Mouse (Mus musculus): ENCODE measurements around the gene Lat2.

The Lat2 gene

GRCm38 (mm10) chr5:134613727-134614126, 1.1 kb downstream of the Lat2 start:
- peak; percentile 59 to 73 for DNase-seq (ENCODE audit: low spot score in 2 of 2)

GRCm38 (mm10) chr5:134611810-134612521, 2.9 kb downstream of the Lat2 start:
- no peak for DNase-seq (ENCODE audit: low spot score in 2 of 2)

- DNase-seq (ENCODE audit: low spot score in 2 of 2): no peak
These were observed 4.7 kb downstream of the Lat2 start for GRCm38 (mm10) chr5:134609916-134610643.

- DNase-seq (ENCODE audit: low spot score in 2 of 2): peak in 1 of 2 experiments; percentile 44
These were observed 7.7 kb downstream of the Lat2 start for GRCm38 (mm10) chr5:134607121-134607520.

GRCm38 (mm10) chr5:134606314-134606713, 8.5 kb downstream of the Lat2 start:
- no peak for DNase-seq (ENCODE audit: low spot score in 2 of 2)

- no peak for DNase-seq (ENCODE audit: low spot score in 2 of 2)
These were observed 10.4 kb downstream of the Lat2 start for GRCm38 (mm10) chr5:134604376-134604775.

- no peak for DNase-seq (ENCODE audit: low spot score in 2 of 2)
These were observed 17.1 kb downstream of the Lat2 start for GRCm38 (mm10) chr5:134597711-134598110.

GRCm38 (mm10) chr5:134593093-134593492, 21.7 kb downstream of the Lat2 start:
- DNase-seq (ENCODE audit: low spot score in 2 of 2): peak in 1 of 2 experiments; percentile 58

GRCm38 (mm10) chr5:134592026-134592581, 22.7 kb downstream of the Lat2 start:
- no peak for DNase-seq (ENCODE audit: low spot score in 2 of 2)

GRCm38 (mm10) chr5:134589900-134590299, 24.9 kb downstream of the Lat2 start:
- DNase-seq (ENCODE audit: low spot score in 2 of 2): no peak

- DNase-seq (ENCODE audit: low spot score in 2 of 2): no peak
These were observed 30.0 kb downstream of the Lat2 start for GRCm38 (mm10) chr5:134584798-134585197.

- DNase-seq (ENCODE audit: low spot score in 2 of 2): no peak
These were observed 31.0 kb downstream of the Lat2 start for GRCm38 (mm10) chr5:134583884-134584213.

GRCm38 (mm10) chr5:134583006-134583883, 31.6 kb downstream of the Lat2 start:
- DNase-seq (ENCODE audit: low spot score in 2 of 2): no peak

GRCm38 (mm10) chr5:134582221-134582907, 32.5 kb downstream of the Lat2 start:
- peak; percentile 97 to 99 for DNase-seq (ENCODE audit: low spot score in 2 of 2)

GRCm38 (mm10) chr5:134581146-134581545, 33.7 kb downstream of the Lat2 start, which contains the start of gene Rfc2:
TSS of gene Rfc2 (plus strand) at chr5:134581366.
- DNase-seq (ENCODE audit: low spot score in 2 of 2): no peak

- DNase-seq (ENCODE audit: low spot score in 2 of 2): no peak
These were observed 35.7 kb downstream of the Lat2 start for GRCm38 (mm10) chr5:134579135-134579534.

- DNase-seq (ENCODE audit: low spot score in 2 of 2): no peak
These were observed 37.3 kb downstream of the Lat2 start for GRCm38 (mm10) chr5:134577534-134577933.

GRCm38 (mm10) chr5:134576517-134577220, 38.2 kb downstream of the Lat2 start:
- DNase-seq (ENCODE audit: low spot score in 2 of 2): no peak

GRCm38 (mm10) chr5:134575833-134576232, 39.0 kb downstream of the Lat2 start:
- no peak for DNase-seq (ENCODE audit: low spot score in 2 of 2)

- no peak for DNase-seq (ENCODE audit: low spot score in 2 of 2)
These were observed 42.2 kb downstream of the Lat2 start for GRCm38 (mm10) chr5:134572508-134573214.
